Mouse (Mus musculus) megakaryocyte, adult 5-6 weeks (primary cell): ENCODE measurements at regions not wholly inside any gene's neighbourhood (a gene's known extent, or its start where the extent isn't known, plus 50 kb on each side); places are given as distances from the start of the nearest gene placed in this dataset.

ENCODE experiments used
- ATAC-seq: 2 replicates; pipeline ENCODE4 v1.8.0; 2016; ENCODE audit warnings: mild to moderate bottlenecking, inconsistent platforms; ENCODE audit not compliant: poor library complexity, severe bottlenecking

GRCm38 (mm10) chr13:60237091-60237490 lies 59.9 kb upstream of the Gas1 start:
- ATAC-seq = no peak

- ATAC-seq = no peak
These were observed 65.4 kb upstream of the Gas1 start for GRCm38 (mm10) chr13:60242447-60243109.

GRCm38 (mm10) chr13:60243110-60243481 lies 65.9 kb upstream of the Gas1 start:
- ATAC-seq = no peak

GRCm38 (mm10) chr13:60255162-60255561 lies 78.0 kb upstream of the Gas1 start:
- no peak for ATAC-seq

DNA sequence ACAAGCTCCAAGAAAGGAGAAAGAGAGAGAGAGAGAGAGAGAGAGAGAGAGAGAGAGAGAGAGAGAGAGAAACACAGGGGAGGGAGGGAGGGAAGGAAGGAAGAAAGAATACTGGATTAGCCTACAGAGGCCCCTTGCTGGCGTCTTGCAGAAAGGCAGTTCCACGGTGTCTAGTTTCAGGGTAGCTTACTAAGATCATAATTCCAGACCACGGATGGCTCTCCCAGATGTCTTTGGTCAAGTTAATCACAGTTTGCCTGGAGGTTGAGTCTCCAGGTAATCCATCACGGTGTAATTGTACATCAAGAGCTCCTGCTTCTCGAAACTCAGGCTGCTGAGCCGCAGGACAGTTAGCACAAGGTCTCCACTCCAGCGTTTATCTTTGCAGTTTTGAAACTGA lies 78.5 kb upstream of the Gas1 start:
- ATAC-seq = no peak

- ATAC-seq = no peak
These were observed 79.8 kb upstream of the Gas1 start for GRCm38 (mm10) chr13:60256997-60257396.

DNA sequence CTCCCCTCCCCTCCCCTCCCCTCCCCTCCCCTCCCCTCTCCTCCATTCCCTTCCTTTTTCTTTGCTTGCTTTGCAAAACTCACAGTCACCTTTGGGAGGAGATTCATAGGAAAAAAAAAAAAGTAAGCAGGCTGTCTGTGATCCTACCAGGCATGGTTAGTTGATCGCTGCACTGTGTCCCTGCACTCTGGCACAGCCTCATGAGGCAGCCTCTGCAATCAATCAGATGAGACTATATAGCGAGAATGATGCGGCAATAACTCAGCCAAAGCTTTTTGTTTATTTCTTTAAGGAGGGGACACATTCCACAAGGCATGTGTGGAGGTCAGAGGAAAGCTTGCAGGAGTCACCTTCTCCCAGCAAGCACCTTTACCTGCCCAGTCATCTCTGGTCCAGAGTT lies 80.7 kb upstream of the Gas1 start:
- ATAC-seq = no peak

DNA sequence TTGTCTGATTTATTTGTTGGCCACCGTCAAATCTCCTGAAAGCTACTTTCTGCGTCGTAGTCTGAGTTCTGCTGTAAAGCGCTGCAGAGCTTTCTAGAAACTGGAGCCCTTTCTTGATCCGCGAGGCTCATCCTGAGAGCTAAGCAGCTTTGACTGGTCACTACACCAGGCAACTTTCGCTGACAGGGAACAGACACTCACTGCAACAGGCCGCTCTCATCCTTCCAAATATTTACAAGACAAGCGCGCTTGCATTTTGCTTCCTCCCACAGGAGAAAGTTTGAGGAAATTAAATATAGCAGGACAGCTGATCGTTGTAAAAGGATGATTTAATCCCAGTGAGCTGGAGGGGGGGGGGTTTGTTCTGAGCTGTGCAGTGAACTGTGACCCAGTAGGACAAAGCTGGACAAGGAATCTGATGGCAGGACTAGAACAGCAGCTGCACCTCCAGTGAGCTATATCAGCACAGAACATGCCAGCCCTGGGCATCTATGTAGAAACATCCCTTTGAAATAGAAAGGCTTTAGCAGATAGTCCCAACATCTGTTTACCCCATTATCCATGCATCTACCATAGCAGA lies 85.4 kb upstream of the Gas1 start:
- ATAC-seq = no peak

- ATAC-seq = no peak
These were observed 87.3 kb upstream of the Gas1 start for GRCm38 (mm10) chr13:60264504-60264903.

- no peak for ATAC-seq
These were observed 90.4 kb upstream of the Gas1 start for GRCm38 (mm10) chr13:60267557-60267956.

DNA sequence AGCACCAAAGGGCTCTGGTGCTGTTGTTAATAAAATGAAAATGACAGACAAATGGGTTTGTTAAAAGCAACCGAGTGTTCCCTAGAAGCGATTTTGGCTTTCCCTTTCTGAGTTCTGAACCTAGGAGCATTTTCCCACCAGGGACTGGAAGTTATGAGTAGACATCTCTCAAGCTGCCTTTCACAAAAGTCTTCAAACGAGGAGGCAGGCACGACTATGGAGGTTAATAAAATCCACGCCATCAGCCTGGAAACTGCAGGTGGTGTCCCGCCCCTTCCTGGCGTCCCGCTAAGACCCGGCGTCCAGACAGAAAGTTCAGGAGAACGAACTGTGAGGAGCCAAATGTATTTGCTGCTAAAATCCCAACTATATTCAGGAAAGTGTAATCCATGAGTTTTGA lies 91.1 kb upstream of the Gas1 start:
- no peak for ATAC-seq

- no peak for ATAC-seq
These were observed 92.3 kb upstream of the Gas1 start for GRCm38 (mm10) chr13:60269406-60269841.

DNA sequence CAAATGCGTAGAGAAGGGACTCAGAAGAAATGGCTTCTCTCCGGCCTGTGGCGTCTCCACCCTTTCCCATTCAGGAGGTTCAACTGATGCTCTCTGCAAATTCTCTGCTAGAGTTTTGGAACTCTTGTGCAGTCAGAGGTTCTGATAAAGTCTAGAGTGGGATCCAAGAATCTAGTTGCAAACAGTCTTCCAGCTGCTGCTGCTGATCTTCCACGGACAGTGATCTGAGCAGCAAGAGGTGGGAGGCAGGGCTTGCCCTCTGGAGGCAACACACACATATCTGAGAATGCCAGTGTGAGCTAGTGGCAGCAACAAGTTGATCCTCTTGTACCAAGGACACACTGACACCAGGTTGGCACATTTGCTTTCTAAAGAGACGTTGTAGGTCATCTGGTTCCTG lies 93.4 kb upstream of the Gas1 start:
- no peak for ATAC-seq

- no peak for ATAC-seq
These were observed 96.2 kb upstream of the Gas1 start for GRCm38 (mm10) chr13:60273331-60273730.

- ATAC-seq = no peak
These were observed 105.5 kb upstream of the Gas1 start for GRCm38 (mm10) chr13:60282543-60283251.

DNA sequence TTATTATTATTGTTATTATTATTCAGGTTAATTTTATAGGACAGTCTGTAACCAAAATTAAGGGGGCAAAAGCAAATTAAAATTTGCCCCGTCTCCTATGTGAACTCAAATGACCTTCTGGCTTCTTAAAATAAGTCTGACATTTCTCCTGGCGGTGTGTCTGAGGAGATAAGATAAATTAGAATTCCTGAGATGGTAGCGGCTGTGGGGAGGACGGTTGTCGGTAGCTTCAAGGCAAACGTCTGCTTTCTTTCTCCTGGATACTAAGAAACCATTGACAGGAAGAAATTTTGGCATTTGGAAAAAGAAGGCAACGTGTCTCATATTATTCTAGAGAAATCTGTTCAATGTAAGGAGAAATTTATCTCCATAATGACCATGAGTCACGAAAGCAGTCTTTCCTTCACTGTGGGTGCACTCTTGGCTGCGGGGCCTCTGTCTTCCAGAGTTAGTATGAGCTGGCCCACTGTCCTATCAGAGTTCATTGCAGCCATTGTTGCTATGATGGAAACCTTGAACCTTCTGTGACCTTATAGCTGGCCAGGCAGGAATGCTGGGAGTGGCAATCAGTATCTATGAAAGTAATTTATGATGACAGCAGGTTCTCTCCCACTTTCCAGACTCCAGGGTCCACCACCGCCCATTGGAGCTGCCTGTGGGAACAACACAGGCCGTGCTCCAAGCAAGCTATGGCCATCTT lies 109.5 kb upstream of the Gas1 start:
- ATAC-seq = no peak

DNA sequence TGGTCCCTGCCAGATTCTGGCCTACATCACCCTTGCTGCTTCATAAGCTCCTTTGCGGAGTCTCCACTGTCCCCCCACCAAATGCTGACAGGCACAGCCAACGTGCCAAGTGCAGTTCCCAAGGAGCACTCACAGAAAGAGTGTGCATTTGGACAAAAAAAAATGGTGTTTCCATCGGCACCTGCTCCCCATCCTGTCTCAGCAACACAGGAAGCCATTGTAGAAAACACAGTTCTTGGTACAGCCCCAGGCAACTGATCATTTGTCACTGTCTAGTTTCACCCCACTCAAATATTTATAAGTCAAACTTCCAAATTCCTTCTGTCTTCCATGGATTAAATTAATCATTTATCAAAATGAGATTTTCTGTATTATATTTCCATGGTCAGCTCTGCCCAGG lies 112.5 kb upstream of the Gas1 start:
- no peak for ATAC-seq

DNA sequence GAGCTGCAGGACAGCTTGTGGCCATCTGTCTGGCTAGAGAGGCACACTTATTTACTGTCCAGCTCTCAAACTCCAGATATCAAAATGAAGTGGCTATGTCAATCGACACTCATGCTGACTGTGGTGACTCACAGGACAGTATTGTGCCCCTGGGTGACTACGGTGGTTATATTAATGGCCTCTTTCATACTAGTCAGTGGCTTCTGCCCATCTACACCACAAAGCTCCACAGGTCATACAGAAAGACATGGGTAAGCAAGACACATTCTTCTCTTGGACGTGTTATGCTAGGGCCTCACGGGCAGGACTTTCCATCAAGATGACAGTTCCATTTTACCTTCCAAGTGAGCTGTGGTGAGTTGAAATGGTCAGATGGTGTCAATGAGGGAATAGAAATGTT lies 113.7 kb upstream of the Gas1 start:
- ATAC-seq = no peak

GRCm38 (mm10) chr13:60291344-60291743 lies 114.2 kb upstream of the Gas1 start:
- no peak for ATAC-seq

GRCm38 (mm10) chr13:60296201-60296895 lies 119.2 kb upstream of the Gas1 start:
- ATAC-seq = no peak

GRCm38 (mm10) chr13:60296896-60297275 lies 119.7 kb upstream of the Gas1 start:
- ATAC-seq = no peak
